ENCODE assay signal across 8 mouse cellular contexts in genomic region chr9:21955570-21956281, GRCm38 (mm10). TPM values are rescaled to one million over a fixed set of nuclear protein-coding genes. Genes with fewer than 3 reads are reported as not detected.
DNase-seq lines count a peak whose midpoint lies in the region; ATAC-seq lines count a peak whose summit lies in the region.

TSS of gene Swsap1 (plus strand) at chr9:21955755.

- DNase-seq in adrenal gland, adult (ENCODE audit: inconsistent age in 2 of 2, low spot score in 1 of 2), result peak; percentile 98 to 100
- DNase-seq in embryo, embryonic 10.5 days (ENCODE audit: low spot score), result peak; percentile 99
- peak; percentile 95 for DNase-seq in gastrocnemius, postnatal 14 days
- peak; percentile 98 to 99 for DNase-seq in left cerebral cortex, postnatal 10 days (ENCODE audit: extremely low spot score in 1 of 2, low spot score in 2 of 2)
- peak; percentile 100 for DNase-seq in right cerebral cortex, postnatal 25 days
- peak; percentile 97 for DNase-seq in urinary bladder, postnatal 4 days (ENCODE audit: low spot score in 2 of 2)

- peak; percentile 94 for ATAC-seq in inflammation-experienced regulatory T-cells, adult 6 months
- ATAC-seq in megakaryocyte-erythroid progenitor cell, adult 5-6 weeks (replicated peaks; ENCODE audit: low FRiP score, low TSS enrichment, poor library complexity, severe bottlenecking), result peak; percentile 90

- intact Hi-C loops in gastrocnemius, postnatal 14 days (cut with DNase I; ENCODE audit: low total_unique reads), result no loop called here
- intact Hi-C loops in left cerebral cortex, postnatal 10 days (cut with DNase I), result no loop called here

RNA-seq across cellular contexts. Expression of gene Swsap1, which starts in this region (rescaled TPM):
- total RNA-seq in gastrocnemius, postnatal 14 days (2021), result 1 to 10 TPM; 2.7 to 3.6 TPM
- polyA plus RNA-seq in inflammation-experienced regulatory T-cells, adult 6 months (2017; shearing (Covaris generic)), result 1 to 10 TPM; 3.6 to 6.2 (median 4.9) TPM
- 10 to 100 TPM; 12.6 to 14.9 TPM for total RNA-seq in left cerebral cortex, postnatal 10 days (2021)
- total RNA-seq in megakaryocyte-erythroid progenitor cell, adult 5-6 weeks (2014; fragmentation: Nextera tagmentation), result 4.1 and 9.1 TPM in 2 replicates
- total RNA-seq in megakaryocyte-erythroid progenitor cell, adult 5-6 weeks (2017), result 1.2 and 4.8 TPM in 2 replicates

Comparison
In these comparisons a context has a peak if more than half of its experiments do, and no peak if none do; other contexts are left out.
1. Peak in every context shown above with its lines: DNase-seq and ATAC-seq.